Mouse (Mus musculus) thymus, postnatal 25 days (tissue): ENCODE measurements around the gene Cenpt.

Experiments used
- DNase-seq: peaks from one replicate; pipeline ENCODE4 v3.0.0; 2022

Cenpt gene

DNA sequence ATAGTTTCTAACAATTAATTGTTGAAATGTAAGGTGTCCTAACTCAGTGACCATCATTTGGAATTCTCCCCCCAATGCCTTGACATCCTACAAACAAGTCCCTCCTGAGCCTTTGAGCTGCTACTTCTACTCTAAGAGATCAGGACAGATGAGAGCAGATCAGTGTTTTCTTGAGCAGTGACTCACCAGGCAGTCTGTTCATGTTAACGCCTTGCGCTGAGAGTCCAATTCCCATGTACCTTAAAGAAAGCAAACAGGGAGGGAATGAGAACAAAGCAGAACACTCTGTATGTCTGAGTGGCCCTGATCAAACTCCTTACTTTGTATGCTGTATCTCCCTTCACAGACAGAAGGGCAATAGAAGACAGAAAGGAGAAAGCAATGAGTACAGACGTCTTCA is 47.7 kb downstream of the Cenpt start:
- no peak for DNase-seq

DNA sequence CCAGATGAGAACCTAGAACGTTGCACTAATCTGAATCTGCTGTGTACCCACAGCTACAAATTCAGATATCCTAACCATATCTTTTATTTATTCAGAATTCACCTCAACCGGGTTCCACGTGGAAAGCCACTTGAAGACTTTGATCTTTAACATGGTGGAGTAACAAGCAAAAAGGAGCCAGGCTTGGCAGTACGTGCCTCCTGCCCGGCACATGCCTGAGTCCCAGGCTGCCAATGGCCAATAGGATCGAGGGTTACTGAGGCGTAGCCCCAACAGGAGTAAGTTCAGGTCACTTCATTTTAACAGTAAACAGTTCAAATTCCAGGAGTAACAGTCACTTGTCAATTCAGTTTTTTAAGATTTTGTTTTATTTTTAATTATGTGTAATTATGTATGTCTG is 48.3 kb downstream of the Cenpt start:
- no peak for DNase-seq

DNA sequence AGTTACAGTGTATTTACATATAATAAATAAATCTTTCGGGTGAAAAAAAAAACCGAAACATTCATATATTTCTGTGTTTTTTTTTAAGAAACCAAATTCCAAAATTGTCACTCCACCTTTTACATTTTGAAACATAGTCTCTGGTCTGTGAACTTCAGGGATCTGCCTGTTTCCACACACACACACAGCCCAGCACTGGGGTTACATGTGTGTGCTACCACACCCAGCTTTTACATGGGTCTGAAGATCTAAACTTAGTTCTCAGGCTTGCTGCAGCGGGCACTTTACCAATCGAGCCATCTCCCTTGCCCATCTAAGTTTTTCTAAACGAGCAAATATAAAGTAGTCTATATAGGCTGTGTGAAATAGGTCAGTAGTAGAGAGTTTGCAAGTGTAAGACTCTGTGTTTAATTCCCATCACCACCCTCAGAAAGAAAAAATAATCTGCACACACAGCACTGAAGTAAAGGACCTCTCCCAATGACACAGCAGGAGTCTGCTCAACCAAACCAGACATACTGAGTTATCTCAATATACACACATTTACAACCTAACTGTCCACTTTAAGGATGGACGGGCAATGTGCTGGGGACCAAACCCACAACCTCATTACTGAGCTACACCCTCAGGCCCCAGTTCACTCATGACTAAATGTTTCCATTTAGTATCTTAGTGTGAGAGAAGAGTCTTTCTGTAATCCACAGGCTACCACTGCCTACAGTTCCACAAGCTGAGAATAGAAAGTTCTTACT is 51.7 kb downstream of the Cenpt start:
- DNase-seq, result no peak

DNA sequence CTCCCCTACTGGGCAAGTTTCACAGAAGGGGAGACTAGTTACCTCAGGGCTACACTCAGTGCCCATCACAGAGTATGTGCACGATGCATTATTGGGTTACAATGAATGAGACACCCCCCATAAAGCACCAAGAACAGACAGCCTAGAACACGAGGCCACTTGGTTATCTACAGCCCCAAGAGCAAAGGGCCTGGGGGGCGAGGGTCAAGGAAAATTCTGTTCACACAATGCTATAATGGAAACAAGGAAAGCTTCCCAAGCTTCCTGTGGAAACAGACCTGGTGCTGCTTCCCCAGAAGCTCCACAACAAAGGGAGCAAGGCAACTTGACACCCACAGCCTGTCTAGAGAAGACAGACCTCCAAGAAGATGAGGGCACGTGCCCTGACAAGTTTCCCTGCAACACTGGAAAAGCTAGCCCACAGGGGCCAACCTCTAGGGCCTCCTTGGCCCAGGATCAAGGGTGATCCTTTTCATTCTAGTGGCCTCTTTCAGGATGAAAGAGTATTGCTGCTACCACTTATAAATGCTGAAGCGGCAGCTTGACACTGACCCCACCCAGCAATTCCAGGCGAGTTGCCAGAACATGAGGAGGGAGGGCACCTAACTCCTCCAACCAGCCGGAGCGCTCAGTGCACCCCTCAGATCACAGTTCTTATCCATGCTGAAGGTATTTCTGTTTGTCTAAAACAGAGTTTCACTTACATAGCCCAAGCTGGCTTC is 53.8 kb downstream of the Cenpt start:
- DNase-seq, result no peak

DNA sequence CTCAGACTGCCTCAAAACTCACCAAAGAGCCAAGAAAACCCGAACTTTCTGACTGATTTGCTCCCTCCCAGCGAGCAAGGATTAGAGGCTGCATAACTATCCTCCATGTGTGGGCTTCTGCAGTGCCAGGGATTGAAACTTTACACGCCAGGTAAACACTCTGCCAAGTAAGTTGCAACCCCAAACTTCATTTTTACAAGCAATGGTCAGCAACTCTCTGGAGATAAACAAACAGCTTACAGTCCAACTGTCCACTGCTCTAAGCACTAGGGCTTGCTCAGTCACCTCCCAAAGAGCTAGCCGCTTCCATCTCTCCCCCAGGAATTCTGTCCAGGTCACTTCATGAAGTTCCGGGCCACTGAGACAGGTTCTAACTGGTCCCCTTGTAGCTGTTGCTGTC is 54.7 kb downstream of the Cenpt start:
- no peak for DNase-seq

DNA sequence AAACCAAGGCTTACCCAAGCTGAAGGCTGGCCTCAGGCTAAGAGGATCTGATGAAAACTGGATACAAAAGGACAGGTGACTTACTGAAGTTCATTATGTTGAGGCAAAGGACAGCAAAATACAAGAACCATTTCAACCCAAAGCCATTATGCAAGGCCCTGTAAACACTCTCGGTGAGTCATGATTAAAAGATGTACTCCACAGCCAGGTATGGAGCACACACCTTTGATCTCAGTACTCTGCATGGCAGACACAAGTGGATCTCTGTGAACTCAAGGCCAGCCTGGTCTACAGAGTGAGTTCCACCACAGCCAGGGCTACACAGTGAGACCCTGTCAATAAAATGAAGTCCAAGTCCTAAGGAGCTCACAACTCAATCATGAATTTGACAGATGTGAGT is 57.3 kb downstream of the Cenpt start:
- DNase-seq, result no peak
